Mouse (Mus musculus) thymus, adult 2 months (tissue): ENCODE results near the gene Tgif2.
"Not testable (repeated sequence)": the region's sequence is repeated elsewhere in the genome, so short reads cannot be mapped to it uniquely, and the experiment has no call there.

Experiments used
- CTCF ChIP-seq: fragments of 200-500 bp; IDR thresholded peaks from 2 replicates; pipeline ENCODE4 v1.5.1; 2012; ENCODE audit warnings: mild to moderate bottlenecking, control low read depth, low read length, moderate library complexity, borderline replicate concordance; ENCODE audit not compliant: control insufficient read depth, poor library complexity, insufficient read depth; ENCODE audit errors: extremely low read depth
- POLR2A ChIP-seq: fragments of 200-500 bp; IDR thresholded peaks from 2 replicates; pipeline ENCODE4 v1.6.1; 2012; ENCODE audit warnings: mild to moderate bottlenecking, low read length, control low read depth, moderate library complexity; ENCODE audit not compliant: control insufficient read depth, poor library complexity, insufficient read depth; ENCODE audit errors: extremely low read depth

DNA sequence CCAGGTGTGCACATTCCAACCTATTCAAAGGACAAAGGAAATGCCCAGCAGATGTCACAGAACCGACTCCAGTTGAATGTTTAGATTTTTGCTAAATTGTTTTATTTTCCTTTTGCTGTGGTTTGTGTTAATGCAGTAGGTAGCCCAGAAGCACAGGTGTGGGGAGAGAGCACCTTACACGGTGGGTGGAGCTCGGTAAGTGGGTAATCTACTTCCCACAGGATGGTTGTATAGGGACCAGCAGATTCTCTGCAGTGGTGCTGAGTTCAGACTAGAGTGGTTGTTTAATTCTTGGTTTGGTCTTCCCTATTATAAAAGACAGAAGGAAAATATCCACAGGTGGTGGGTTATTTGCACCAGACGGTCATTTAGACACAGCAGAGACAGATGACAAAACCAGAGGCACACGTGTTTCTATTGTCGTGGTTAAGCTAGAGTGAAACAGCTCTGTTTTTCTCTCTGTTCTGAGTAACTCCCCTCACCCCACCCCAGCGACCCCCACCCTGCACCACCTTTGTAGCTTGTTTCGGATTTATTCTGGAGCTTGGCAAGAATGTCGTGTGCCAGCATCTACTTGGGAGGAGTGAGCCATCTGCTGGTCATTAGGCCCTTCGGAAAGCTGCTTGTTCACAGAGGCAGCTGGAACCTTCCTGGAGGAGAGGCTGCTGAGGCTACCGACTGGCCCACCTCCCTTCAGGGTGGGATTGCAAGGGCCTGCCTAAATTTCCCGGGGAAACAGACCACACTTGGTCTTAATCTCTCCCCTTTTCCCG is 14.4 kb downstream of the Tgif2 start:
- not testable (repeated sequence) for TF ChIP-seq CTCF, POLR2A
